Mouse (Mus musculus) kidney, adult 2 months (tissue): Measurements from ENCODE around the gene Cfi.

Experiments used
- CTCF ChIP-seq: fragments of 200-500 bp; conservative IDR thresholded peaks from 2 replicates; pipeline ENCODE4 v1.5.1; 2011; ENCODE audit warnings: low read depth, mild to moderate bottlenecking, control low read depth, low read length, moderate library complexity, mixed read lengths; ENCODE audit not compliant: insufficient read depth, insufficient read length
- POLR2A ChIP-seq: fragments of 200-500 bp; IDR thresholded peaks from one replicate; pipeline ENCODE4 v1.6.1; 2011; ENCODE audit warnings: low read depth, low read length, control low read depth

DNA sequence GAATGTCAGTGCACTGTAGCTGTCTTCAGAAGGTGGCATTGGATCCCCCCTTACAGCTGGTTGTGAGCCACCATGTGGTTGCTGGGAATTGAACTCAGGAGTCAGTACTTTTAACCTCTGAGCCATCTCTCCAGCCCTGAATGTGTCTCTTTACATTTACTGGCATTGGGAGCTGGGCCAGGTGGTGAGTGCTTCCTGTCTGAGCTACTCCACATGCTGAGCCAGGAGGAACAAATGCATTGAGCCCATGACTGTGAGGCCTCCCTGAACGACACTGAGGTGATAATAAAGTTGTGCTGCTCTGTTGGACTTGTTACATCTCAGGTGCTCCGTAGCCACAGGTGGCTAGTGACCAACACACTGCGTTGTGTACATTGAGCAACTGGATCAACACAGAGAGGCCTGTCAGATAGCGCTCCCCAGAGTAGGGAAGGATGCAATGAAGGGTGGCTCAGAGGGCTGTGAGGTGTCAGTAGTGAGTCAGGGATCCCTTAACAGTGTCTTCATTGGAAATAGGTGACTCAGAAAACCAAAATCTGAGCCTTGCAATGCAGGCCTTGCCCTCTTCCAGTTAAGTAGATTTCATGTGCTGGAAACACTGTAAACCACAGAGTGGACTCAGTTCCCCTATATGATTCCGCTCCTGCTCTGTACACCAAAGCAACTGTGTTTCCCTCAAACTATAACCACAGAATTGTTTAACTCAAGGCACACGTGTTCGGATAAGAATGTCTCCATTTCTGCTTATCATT is 68.9 kb downstream of the Cfi start:
- TF ChIP-seq CTCF = no peak
- no peak for TF ChIP-seq POLR2A
